Mouse (Mus musculus) E14TG2a.4 (cell line): ENCODE results near the gene Schip1.

ENCODE experiments used
- CTCF ChIP-seq: conservative IDR thresholded peaks from 2 replicates; pipeline ENCODE4 v1.5.1; 2014; ENCODE audit warnings: low read length
- NANOG ChIP-seq: IDR thresholded peaks from 2 replicates; pipeline ENCODE4 v1.6.1; 2014; ENCODE audit warnings: borderline replicate concordance, low read length, mixed read lengths
- POU5F1 ChIP-seq: IDR thresholded peaks from 2 replicates; pipeline ENCODE4 v1.6.1; 2014; ENCODE audit warnings: low read length, borderline replicate concordance

DNA sequence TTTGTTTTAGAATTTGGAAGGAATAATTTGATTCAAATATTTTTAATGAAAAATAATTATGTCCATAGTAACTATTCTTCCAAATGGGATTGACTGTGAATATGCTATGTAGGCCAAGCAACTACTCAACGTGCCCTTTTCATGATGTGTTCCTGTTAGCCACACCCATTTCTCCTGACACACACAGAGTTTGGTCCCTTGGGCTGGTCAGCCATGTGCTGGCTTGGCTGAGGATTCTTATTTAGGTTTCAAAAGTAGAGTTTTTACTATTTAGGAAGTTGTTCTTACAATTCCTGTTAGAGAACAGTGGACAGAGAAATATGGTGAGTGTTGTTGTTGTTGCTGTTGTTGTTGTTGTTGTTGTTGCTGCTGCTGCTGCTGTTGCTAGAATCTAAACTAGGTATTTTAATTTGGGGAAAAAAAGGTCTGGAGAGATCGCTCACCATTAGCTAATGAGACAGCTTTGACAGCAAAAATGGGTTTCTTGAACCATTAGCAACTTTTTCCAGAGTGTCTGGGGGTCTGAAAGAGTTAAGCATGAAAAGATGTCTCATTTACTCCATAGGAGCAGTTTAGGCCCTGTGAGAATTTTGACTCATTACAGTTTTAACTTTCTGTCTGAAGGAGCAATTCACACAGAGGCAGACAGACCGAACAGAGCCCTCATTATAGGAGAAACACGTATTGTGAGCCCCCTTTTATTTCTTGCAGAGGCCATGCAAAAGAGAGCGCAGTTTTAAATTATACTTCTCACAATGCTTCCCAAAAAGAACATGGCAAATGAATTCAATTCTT, 74.4 kb downstream of the Schip1 start:
- TF ChIP-seq CTCF (no peak), POU5F1 (no peak), NANOG (no peak)
